Mouse (Mus musculus): ENCODE measurements around the gene Fads6. TPM values are rescaled to one million over a fixed set of nuclear protein-coding genes. Genes with fewer than 3 reads are reported as not detected.

The Fads6 gene
- polyA plus RNA-seq, 1 experiment from 2014 or later, result 3.2 TPM

DNA sequence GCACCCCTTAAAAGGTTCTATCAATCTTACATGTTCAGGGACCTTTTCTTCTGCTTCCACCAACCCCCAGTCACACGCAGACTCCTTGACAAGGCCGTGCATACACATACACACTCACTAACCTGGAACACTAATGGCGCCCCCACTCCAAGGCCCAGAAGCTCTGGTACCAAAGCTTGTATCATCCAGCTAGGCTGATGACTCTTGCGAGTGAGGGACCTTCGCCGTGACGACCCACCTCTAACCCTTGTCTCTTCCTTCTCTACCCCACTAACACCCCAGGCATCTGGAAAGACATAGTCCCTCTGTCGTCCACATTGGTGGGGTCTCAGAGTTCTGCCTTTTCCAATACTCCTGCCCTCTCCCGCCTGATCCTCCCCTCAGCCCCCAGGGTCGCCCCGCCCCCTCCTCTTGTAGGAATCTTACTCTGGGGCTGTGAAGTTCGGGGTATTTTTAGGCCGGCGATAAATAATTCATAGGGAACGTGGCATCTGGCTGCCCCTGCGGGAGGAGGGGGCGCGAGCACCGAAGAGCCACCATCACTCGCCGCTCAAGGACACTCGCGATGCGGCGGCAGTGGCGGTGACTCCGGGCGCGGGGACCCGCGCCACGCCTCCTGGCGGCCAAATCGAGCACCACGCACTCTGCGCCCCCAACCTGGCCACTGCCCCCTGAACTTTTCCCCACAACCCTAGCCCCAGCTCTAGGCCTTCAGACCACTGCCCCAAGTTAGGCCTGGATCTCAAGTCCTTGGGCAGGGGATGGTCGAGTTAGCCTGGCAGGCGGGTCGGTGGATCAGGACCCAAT lies 32.4 kb downstream of the Fads6 start:
- H3K9ac ChIP-seq (ENCODE audit: low read depth, low read length), result no peak overlapping the region
- H3K4me2 ChIP-seq, result peak overlapping the region; percentile 46
- H3K4me3 ChIP-seq (ENCODE audit: low read depth, low read length), result peak overlapping the region; percentile 2; the same call in 1 of the 2 replicates
- H3K9me3 ChIP-seq (ENCODE audit: control insufficient read depth, low read length), result no peaks in the 10 kb centered on the region
- DNase-seq (ENCODE audit: low spot score) (no peak), ATAC-seq (replicated peaks; ENCODE audit: low FRiP score) (no peak)
- WGBS, result 8% methylated on average over 39 of the region's 39 CpGs
- no peak overlapping the region for H3K27ac ChIP-seq (ENCODE audit: low read depth, low read length)
- H3K27me3 ChIP-seq (replicated peaks; ENCODE audit: control insufficient read depth, insufficient read depth, low read length), result peaks cover 81% of the 10 kb centered on the region
- peaks cover 4% of the 10 kb centered on the region; the same call in 1 of the 2 replicates for H3K4me1 ChIP-seq (replicated peaks; ENCODE audit: control insufficient read depth, insufficient read depth, low read length)
- no peaks in the 10 kb centered on the region; the same call in 1 of the 2 replicates for H3K36me3 ChIP-seq (ENCODE audit: control insufficient read depth, insufficient read depth, low read length)

DNA sequence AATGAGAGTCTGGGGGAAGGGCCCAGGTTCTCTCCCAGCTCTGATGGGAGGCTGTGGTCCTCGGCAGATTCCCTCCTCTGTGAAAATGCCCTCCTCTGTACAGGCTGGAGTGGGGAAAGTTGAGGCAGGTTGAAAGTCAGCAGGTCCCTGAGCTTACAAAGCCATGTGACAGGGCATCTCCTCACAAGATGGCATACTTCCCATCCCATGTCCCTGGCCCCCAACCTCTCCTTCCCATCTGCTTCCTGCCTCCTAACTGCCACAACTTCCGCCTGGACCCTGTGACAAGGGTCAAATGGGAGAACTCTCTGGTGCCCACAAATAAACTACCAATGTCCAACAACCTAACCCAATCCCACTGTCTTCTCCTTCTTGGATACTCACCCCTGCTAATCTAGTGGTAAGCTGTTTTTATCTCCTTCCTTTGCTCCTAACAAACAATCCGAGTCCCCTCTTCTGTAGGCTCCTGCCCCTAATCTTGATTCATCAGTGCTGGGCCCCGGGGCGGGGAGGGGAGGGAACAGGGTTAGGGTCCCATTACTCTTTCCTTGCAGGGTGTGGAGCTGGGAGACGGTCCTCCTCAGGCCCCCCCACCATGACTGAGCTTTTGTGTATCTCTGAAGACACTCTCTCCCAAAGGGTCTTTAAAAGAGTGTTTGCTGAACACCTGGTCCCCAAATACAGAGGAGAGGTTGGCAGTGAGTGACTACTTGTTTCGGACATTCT lies 33.2 kb downstream of the Fads6 start:
- Histone ChIP-seq H3K4me2 (no peak overlapping the region), H3K9ac (ENCODE audit: low read depth, low read length) (no peak overlapping the region), H3K36me3 (ENCODE audit: control insufficient read depth, insufficient read depth, low read length) (no peaks in the 10 kb centered on the region; the same call in 1 of the 2 replicates), H3K27me3 (replicated peaks; ENCODE audit: control insufficient read depth, insufficient read depth, low read length) (peaks cover 89% of the 10 kb centered on the region), H3K27ac (ENCODE audit: low read depth, low read length) (no peak overlapping the region), H3K4me1 (replicated peaks; ENCODE audit: control insufficient read depth, insufficient read depth, low read length) (peaks cover 4% of the 10 kb centered on the region; the same call in 1 of the 2 replicates), H3K9me3 (ENCODE audit: control insufficient read depth, low read length) (no peaks in the 10 kb centered on the region), H3K4me3 (ENCODE audit: low read depth, low read length) (no peak overlapping the region)
- ATAC-seq (replicated peaks; ENCODE audit: low FRiP score), result no peak
- DNase-seq (ENCODE audit: low spot score), result no peak
- 47% methylated on average over 7 of the region's 7 CpGs for WGBS

DNA sequence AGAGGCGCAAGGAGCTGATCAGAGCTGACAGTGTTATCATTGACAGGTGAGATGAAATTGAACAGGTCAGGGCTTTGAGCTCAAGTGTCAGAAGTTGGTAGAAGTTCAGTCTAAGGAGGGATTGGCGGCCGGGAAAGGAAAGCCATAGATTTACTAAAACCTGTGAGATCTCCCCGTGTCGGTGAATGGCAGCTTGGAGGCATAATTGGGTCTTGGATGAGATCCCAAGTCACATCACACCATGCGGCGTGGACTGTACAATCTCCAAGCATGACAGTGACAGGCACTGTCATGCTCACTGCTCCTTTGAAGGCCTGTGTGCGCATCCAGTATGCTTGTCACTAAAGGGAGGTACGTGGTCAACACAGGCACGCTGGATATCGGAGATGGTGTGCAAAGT lies 34.5 kb downstream of the Fads6 start:
- H3K27me3 ChIP-seq (replicated peaks; ENCODE audit: control insufficient read depth, insufficient read depth, low read length), result peaks cover 96% of the 10 kb centered on the region
- H3K27ac ChIP-seq (ENCODE audit: low read depth, low read length), result no peak overlapping the region
- DNase-seq (ENCODE audit: low spot score), result no peak
- 74% methylated on average over 11 of the region's 11 CpGs for WGBS
- no peak overlapping the region for H3K4me3 ChIP-seq (ENCODE audit: low read depth, low read length)
- H3K36me3 ChIP-seq (ENCODE audit: control insufficient read depth, insufficient read depth, low read length), result no peaks in the 10 kb centered on the region
- no peak overlapping the region for H3K4me2 ChIP-seq
- ATAC-seq (replicated peaks; ENCODE audit: low FRiP score), result no peak
- H3K9me3 ChIP-seq (ENCODE audit: control insufficient read depth, low read length), result no peaks in the 10 kb centered on the region
- peaks cover 6% of the 10 kb centered on the region for H3K4me1 ChIP-seq (replicated peaks; ENCODE audit: control insufficient read depth, insufficient read depth, low read length)
- no peak overlapping the region for H3K9ac ChIP-seq (ENCODE audit: low read depth, low read length)

DNA sequence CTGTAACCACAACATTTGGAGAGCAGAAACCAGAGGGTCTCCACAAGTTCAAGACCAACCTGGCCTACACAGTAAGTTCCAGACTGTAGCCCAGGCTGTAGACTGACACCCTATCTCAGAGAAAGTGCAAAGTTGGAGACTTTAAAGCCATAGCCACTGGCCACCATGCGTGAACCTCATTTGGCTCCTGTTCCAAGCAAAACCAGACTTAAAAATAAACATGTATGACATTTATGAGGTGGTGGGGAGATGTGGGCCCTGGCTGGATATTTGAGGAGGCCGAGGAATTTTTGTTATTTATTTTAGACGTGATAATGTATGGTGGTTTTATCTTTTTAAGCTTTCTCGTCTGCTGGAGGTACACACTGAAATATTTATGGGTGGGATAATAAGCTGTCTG lies 38.3 kb downstream of the Fads6 start:
- Histone ChIP-seq H3K27ac (ENCODE audit: low read depth, low read length) (no peak overlapping the region), H3K36me3 (ENCODE audit: control insufficient read depth, insufficient read depth, low read length) (no peaks in the 10 kb centered on the region), H3K9me3 (ENCODE audit: control insufficient read depth, low read length) (no peaks in the 10 kb centered on the region), H3K4me3 (ENCODE audit: low read depth, low read length) (no peak overlapping the region), H3K4me1 (replicated peaks; ENCODE audit: control insufficient read depth, insufficient read depth, low read length) (peaks cover 7% of the 10 kb centered on the region), H3K4me2 (no peak overlapping the region), H3K9ac (ENCODE audit: low read depth, low read length) (no peak overlapping the region), H3K27me3 (replicated peaks; ENCODE audit: control insufficient read depth, insufficient read depth, low read length) (peaks cover 91% of the 10 kb centered on the region)
- DNase-seq (ENCODE audit: low spot score) (no peak), ATAC-seq (replicated peaks; ENCODE audit: low FRiP score) (no peak)
- WGBS, result 53% methylated on average over 4 of the region's 4 CpGs

DNA sequence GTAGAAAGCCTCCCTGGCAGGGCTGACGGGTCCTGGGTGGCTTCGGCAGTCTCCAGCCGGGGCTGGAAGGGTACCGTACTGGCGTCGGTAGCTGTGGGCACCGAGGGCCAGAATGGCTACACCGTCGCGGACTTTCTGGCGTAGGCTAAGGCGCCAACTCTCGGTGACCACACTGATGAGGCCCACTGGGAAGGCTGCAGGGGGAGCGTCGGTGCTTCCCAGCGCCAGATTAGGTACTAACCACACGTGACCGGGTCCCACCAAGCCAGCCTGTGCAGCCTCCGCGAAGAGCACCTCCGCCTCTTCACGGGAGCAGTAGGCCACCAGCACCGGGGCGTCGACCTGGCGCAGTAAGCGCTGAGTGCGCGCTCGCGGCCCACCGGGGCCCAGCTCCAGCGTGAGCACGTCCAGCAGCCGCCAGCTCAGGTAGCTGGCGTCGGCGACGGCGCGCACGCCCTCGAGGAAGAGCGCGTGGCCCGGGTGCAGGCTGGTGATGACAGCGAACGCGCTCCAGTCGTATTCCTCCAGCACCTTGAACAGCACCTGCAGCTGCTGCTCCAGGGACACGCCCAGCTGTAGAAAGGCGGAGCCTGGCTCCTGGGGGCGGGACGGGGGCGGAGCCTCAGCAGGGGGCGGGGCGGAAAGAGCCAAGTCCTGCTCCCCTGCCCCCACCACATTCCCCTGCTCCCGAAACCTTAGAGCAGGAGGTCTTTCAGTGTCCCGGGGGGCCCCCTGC lies 39.5 kb downstream of the Fads6 start:
- ATAC-seq (replicated peaks; ENCODE audit: low FRiP score), result no peak; the same call in 1 of the 2 replicates
- H3K4me3 ChIP-seq (ENCODE audit: low read depth, low read length), result no peak overlapping the region; the same call in 1 of the 2 replicates
- peaks cover 94% of the 10 kb centered on the region for H3K27me3 ChIP-seq (replicated peaks; ENCODE audit: control insufficient read depth, insufficient read depth, low read length)
- H3K4me2 ChIP-seq, result peak overlapping the region; percentile 45; the same call in 1 of the 2 replicates
- H3K9me3 ChIP-seq (ENCODE audit: control insufficient read depth, low read length), result no peaks in the 10 kb centered on the region
- no peak for DNase-seq (ENCODE audit: low spot score)
- no peak overlapping the region for H3K27ac ChIP-seq (ENCODE audit: low read depth, low read length)
- H3K36me3 ChIP-seq (ENCODE audit: control insufficient read depth, insufficient read depth, low read length), result no peaks in the 10 kb centered on the region
- H3K9ac ChIP-seq (ENCODE audit: low read depth, low read length), result no peak overlapping the region
- peaks cover 7% of the 10 kb centered on the region for H3K4me1 ChIP-seq (replicated peaks; ENCODE audit: control insufficient read depth, insufficient read depth, low read length)
- WGBS, result 17% methylated on average over 59 of the region's 59 CpGs

DNA sequence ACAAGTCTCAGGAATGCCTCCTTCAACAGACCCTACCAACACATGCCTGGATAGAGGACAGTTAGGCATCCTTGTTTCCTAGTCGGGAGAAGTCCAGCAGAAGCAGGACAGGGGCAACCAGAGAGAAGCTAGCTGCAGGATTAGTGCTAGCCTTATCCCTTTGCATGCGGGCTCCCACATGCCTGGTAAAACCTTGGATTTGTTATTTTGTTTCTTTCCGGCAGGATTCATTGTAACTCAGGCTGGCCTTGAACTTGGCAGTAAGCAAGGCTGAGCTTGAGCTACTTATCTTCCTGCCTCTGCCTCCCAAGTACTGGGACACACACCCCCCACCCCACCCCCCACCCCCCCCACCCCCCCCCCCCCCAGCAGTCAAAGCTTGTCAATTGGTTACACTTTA lies 46.2 kb downstream of the Fads6 start:
- Histone ChIP-seq H3K9me3 (ENCODE audit: control insufficient read depth, low read length) (no peaks in the 10 kb centered on the region), H3K27ac (ENCODE audit: low read depth, low read length) (no peak overlapping the region), H3K4me3 (ENCODE audit: low read depth, low read length) (no peak overlapping the region), H3K27me3 (replicated peaks; ENCODE audit: control insufficient read depth, insufficient read depth, low read length) (peaks cover 91% of the 10 kb centered on the region), H3K4me2 (no peak overlapping the region), H3K4me1 (replicated peaks; ENCODE audit: control insufficient read depth, insufficient read depth, low read length) (peaks cover 12% of the 10 kb centered on the region), H3K9ac (ENCODE audit: low read depth, low read length) (no peak overlapping the region), H3K36me3 (ENCODE audit: control insufficient read depth, insufficient read depth, low read length) (no peaks in the 10 kb centered on the region)
- no peak for ATAC-seq (replicated peaks; ENCODE audit: low FRiP score)
- DNase-seq (ENCODE audit: low spot score), result no peak
- WGBS, result 54% methylated on average over 3 of the region's 3 CpGs

DNA sequence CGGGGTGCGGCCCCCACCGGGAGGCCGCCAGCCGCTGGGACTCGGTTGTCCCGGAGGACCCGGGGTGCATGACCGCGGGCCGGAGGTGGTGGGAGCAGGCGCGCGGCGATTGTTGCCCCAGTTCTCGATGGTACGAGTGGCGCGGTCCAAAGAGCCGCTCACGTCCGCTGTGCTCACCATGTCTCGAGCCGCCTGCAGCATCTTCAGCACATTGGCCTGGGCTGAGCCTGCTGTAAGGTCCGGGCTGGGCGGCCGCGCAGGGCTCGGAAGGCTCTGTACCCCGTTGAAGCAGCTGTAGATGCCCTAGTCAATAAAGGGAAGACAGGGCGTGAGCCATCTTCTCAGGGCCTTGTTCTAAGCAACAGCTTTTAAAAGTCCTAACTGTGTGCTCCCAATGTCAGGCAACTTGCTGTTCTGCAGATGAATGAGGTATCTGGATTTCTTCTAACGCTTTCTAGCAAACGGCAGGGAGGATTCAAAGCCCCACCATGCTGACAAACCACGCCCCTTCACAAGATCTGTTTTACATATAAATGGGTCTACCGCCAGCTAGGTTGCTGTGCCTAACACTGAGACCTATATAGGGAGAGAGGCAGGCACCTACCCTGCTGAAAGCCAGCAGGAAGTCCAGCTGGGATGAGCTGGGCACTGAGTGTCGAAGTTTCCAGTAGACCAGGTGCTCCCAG lies 46.9 kb downstream of the Fads6 start:
- H3K9me3 ChIP-seq (ENCODE audit: control insufficient read depth, low read length), result no peaks in the 10 kb centered on the region
- peaks cover 12% of the 10 kb centered on the region for H3K4me1 ChIP-seq (replicated peaks; ENCODE audit: control insufficient read depth, insufficient read depth, low read length)
- H3K4me3 ChIP-seq (ENCODE audit: low read depth, low read length), result peak overlapping the region; percentile 46
- no peak overlapping the region for H3K9ac ChIP-seq (ENCODE audit: low read depth, low read length)
- H3K36me3 ChIP-seq (ENCODE audit: control insufficient read depth, insufficient read depth, low read length), result no peaks in the 10 kb centered on the region
- H3K27ac ChIP-seq (ENCODE audit: low read depth, low read length), result no peak overlapping the region
- WGBS, result 4% methylated on average over 31 of the region's 36 CpGs
- H3K4me2 ChIP-seq, result peak overlapping the region; percentile 67
- H3K27me3 ChIP-seq (replicated peaks; ENCODE audit: control insufficient read depth, insufficient read depth, low read length), result peaks cover 88% of the 10 kb centered on the region
- no peak for DNase-seq (ENCODE audit: low spot score)
- ATAC-seq (replicated peaks; ENCODE audit: low FRiP score), result no peak
